Mouse (Mus musculus) cerebellum, postnatal 14 days (tissue): Measurements from ENCODE around the gene Fasn.
"Not testable (repeated sequence)": the region's sequence is repeated elsewhere in the genome, so short reads cannot be mapped to it uniquely, and the experiment has no call there.

Experiments
- DNase-seq, 2 experiments: peaks; one replicate each; pipeline ENCODE4 v3.0.0; 2021; ENCODE audit warnings: mixed read lengths in 2 of 2

The Fasn gene

GRCm38 (mm10) chr11:120823956-120824786 is at the start of gene Fasn:
Gene Fasn, minus strand, starts transcription at chr11:120824547.
- peak; percentile 99 for DNase-seq

- peak in 1 of 2 experiments; percentile 14 for DNase-seq
Observed at GRCm38 (mm10) chr11:120873206-120873605, 48.9 kb upstream of the Fasn start.

- no peak for DNase-seq
Observed at GRCm38 (mm10) chr11:120871521-120871920, 47.2 kb upstream of the Fasn start.

- no peak for DNase-seq
Observed at GRCm38 (mm10) chr11:120865816-120866215, 41.5 kb upstream of the Fasn start.

GRCm38 (mm10) chr11:120862819-120863218 is 38.5 kb upstream of the Fasn start:
- DNase-seq: no peak

GRCm38 (mm10) chr11:120855938-120856337 is 31.6 kb upstream of the Fasn start:
- DNase-seq: not testable (repeated sequence)

- DNase-seq: no peak
Observed at GRCm38 (mm10) chr11:120853788-120854187, 29.4 kb upstream of the Fasn start.

- no peak for DNase-seq
Observed at GRCm38 (mm10) chr11:120853158-120853557, 28.8 kb upstream of the Fasn start.

GRCm38 (mm10) chr11:120852083-120852935 is 28.0 kb upstream of the Fasn start:
- DNase-seq: no peak

- DNase-seq: no peak
Observed at GRCm38 (mm10) chr11:120851582-120851981, 27.2 kb upstream of the Fasn start.

GRCm38 (mm10) chr11:120851132-120851531 is 26.8 kb upstream of the Fasn start:
- no peak for DNase-seq

- DNase-seq: no peak
Observed at GRCm38 (mm10) chr11:120850331-120851030, 26.1 kb upstream of the Fasn start.

GRCm38 (mm10) chr11:120846725-120847475 is 22.6 kb upstream of the Fasn start:
- DNase-seq: no peak

GRCm38 (mm10) chr11:120844329-120844728 is 20.0 kb upstream of the Fasn start:
- no peak for DNase-seq

GRCm38 (mm10) chr11:120833555-120834280 is 9.4 kb upstream of the Fasn start:
- DNase-seq: no peak

- DNase-seq: not testable (repeated sequence)
Observed at GRCm38 (mm10) chr11:120832962-120833361, 8.6 kb upstream of the Fasn start.

GRCm38 (mm10) chr11:120831659-120832440 is 7.5 kb upstream of the Fasn start:
- no peak for DNase-seq

GRCm38 (mm10) chr11:120830686-120831085 is 6.3 kb upstream of the Fasn start:
- peak; percentile 3 to 18 for DNase-seq

- no peak for DNase-seq
Observed at GRCm38 (mm10) chr11:120829757-120830532, 5.6 kb upstream of the Fasn start.

GRCm38 (mm10) chr11:120828416-120828815 is 4.1 kb upstream of the Fasn start:
- DNase-seq: no peak
